Mouse (Mus musculus): ENCODE results near the gene Cxcl12. TPM values are rescaled to one million over a fixed set of nuclear protein-coding genes. Genes with fewer than 3 reads are reported as not detected.

Cxcl12 gene
- total RNA-seq (2021): 100 to 1,000 TPM in 1 of 2 experiments, 10 to 100 TPM in 1; 99.5 to 115 TPM

DNA sequence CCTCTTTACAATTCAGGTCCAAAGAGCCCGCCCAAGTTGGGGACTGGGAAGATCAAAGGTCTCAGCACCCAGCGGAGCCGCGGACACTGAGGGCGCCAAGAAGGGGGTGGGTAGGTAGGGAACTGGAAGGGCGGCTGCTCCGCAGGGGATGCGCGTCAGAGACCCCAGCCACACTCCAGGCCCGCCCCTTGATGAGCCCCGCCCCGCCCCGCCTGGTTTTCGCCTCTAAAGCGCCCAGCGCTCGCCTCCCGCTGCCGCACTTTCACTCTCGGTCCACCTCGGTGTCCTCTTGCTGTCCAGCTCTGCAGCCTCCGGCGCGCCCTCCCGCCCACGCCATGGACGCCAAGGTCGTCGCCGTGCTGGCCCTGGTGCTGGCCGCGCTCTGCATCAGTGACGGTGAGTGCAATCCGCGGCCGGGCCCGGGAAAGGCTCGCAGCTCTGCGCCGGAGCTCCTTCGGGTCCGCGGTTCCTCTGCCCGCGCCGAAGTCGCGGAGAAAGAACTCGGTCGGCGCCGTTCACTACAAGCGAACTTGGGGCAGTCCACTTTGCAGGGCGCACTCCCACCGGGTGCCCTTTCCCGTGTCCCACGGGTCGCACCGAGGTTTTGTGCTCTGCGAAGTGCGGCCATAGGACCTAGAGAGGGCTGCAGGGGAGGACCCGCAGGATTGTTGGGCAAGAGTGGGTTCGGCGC is at the start of gene Cxcl12:
TSS of gene Cxcl12 (plus strand) at position 215 of the 691 bp plus-strand sequence.
- peak; percentile 81 to 86 for DNase-seq
- intact Hi-C loops (cut with DNase I): loop anchor here (5.0 kb wide), 4 partner anchors 201 to 589 kb away; no protein-coding TSS in a partner anchor

DNA sequence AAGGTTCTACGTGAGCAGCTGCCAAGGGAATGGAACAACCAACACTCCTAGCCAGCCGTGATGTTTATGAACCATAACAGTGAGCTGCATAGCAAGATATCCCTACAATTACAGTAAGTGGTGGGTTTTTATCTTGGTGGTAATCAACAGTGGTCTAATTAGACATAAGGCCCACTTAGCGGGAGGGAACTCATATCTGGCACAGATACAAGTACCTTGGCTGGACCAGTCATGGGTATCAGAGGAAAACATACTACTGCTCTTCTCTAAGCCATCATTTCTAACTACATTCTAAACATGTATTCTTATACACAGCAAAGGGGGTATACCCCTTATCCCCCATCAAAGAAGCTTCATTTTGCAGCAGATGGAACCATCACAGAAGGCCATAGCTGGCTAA is 46.3 kb upstream of the Cxcl12 start:
- DNase-seq: no peak
- intact Hi-C loops (cut with DNase I): no loop called here

DNA sequence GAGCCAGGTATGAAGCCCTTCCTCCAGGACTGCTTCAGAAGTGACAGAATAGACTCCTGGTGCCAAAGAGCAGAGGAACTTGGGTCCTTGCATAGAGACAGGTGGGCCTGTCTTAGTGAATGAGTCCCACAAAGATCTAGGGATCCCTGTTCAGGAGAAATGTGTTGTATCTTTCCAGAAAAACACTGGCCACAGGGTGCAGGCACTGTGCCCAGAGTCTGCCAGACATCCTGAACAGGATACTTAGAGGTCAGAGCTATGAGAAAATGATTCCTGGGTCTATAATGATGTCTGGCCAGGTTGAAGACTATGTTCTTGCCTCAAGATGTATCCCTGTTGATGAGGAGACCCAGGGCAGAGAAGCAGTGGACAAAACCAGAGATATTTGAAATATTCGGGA is 42.0 kb upstream of the Cxcl12 start:
- no peak for DNase-seq
- intact Hi-C loops (cut with DNase I): no loop called here

DNA sequence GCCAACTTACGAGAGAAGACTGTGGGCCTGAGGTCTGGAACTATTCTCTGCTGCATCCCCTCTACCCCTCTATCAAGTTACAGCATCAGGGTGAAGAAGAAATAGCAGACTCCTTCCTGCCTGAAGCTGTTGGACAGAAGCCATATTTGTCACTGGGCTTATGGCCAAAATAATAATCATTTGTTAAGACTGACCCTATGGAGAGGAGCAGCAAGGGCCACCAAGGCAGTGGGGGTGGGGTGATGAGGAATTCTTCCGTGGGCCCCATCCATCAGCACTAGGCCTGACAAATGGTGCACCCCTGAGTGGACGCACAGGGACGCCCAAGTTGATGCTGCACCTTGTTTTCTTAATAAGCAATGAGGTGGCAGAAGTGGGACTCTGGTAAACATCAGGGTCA is 38.9 kb upstream of the Cxcl12 start:
- no peak for DNase-seq
- intact Hi-C loops (cut with DNase I): no loop called here

DNA sequence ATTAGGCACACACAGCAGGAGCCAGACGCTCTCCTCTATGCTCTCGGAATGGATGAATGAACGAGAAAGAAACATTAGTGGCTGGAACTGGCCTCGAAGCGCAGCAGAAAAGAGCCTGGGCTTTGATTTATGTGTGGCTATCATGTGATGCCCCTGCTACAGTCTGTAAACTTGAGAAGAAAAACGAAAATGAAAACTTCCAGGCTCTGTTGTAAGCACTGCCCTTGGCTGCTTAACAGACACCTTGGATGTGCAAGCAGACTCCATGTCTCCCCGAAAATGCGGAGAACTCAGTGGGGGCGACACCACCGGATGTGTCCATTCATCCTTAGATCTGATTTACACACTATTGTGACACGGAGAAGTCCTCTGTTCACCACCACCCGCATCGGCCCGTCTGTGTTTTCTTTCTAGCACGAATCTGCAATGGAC is 37.6 kb upstream of the Cxcl12 start:
- intact Hi-C loops (cut with DNase I): no loop called here

DNA sequence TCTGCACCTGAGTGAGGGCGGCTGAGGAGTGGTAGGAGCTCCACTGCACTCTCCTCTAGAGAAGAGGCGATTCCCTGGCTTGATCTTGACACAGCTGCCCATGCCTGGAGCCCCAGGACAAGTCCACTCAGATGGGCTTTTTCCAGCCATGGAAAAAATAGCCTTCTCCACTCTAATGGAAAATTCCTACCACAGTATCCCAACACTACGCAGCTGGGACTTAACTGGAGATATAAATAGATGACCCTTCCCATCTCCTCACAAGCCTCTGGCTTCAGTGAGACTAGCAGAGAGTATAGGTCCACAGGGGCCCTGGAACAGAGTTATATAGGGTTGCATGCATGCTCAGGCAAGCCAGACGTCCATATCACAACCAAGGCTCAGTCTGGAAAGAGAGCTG is 33.8 kb upstream of the Cxcl12 start:
- peak in 1 of 2 experiments; percentile 43 for DNase-seq
- intact Hi-C loops (cut with DNase I): no loop called here

More for the DNA sequence above, 37.6 kb upstream of the Cxcl12 start:
- DNase-seq: no peak

DNA sequence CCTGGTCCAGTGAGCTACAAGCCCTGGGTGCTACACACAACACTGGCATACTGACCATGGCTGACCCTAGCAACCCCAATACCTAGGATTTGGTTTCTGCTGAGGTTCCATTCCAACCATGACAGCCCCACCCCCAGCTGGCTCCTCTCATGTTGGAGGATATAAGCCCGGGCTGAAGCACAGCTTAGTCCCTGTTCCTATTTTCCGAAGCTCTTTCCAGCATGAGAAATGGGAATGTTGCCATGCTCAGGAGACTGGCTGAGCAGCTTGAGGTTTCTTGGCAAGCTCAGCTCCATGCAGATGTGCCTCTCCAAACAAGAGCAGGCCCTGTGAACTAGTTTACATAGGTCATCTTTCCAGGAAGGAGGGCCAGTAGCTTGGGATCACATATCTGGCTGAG is 30.6 kb upstream of the Cxcl12 start:
- intact Hi-C loops (cut with DNase I): no loop called here
- DNase-seq: peak; percentile 20 to 47

DNA sequence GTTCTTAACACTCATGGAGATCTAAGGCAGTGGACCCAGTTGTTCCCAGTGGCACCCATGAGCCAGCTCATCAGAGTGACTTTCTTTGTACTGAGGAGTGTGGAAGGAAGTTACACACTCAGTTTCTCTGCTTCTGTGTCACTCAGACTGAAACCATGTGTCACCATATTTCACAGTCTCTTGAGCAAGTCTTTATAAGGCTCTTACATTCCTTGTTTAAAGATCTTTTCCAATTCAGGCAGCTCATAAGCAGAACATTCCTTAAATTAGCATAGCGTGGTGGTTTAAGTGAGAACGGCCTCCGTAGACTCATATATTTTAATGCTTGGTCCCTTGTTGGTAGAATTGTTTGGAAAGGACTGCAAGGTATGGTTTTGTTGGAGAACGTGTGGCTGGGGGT is 27.4 kb upstream of the Cxcl12 start:
- DNase-seq: no peak
- intact Hi-C loops (cut with DNase I): no loop called here

DNA sequence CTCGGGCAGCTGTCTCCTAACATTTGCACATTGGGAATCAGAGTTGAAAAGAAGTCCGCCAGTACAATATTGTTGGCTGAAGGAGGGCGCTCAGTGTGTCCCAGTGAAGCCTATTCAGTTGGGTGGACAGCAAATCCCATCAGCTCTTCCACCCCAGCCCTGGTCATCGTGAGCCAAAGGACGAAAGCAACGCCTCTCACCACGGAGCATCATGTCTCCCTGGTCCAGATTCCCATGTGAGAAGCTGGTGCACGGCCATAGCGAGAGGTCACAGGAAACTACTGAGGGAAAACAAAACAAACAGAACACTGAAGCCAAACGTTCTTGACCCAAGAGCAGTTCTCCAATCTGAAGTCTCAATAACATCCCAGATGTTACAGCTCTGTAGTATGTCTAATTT is 21.4 kb upstream of the Cxcl12 start:
- no peak for DNase-seq
- intact Hi-C loops (cut with DNase I): no loop called here

DNA sequence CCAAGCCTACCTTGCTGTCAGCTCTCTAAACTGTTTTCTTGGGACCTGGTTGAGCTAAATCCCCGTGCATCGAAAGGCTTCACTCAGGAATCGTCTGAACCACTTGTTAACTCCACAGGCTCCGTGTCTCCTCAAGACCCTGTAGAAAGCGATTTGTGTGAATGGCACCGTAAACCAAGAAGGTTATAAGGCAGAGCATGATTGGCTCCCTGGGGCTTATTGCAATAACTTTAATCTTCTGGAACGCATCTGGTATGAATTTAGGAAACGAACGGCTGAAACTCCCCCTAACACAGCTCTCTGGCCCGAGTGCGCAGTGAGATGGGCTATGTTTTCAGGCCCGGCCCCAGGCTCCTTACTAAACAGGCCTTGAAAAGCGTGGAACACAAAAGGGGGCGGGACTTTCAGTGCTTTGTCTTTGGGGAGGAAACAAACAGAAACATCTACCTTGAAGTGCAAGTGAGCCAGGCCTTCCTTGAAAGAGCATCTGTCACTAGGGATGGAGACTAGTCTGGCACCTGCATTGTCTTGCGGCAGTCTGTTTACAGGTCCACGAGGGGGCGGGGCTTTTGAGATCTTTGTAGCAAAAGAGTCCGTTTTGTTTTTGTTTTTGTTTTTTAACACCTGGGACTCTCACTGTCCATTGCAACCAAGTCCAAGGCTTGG is 16.7 kb upstream of the Cxcl12 start:
- intact Hi-C loops (cut with DNase I): no loop called here
- no peak for DNase-seq

DNA sequence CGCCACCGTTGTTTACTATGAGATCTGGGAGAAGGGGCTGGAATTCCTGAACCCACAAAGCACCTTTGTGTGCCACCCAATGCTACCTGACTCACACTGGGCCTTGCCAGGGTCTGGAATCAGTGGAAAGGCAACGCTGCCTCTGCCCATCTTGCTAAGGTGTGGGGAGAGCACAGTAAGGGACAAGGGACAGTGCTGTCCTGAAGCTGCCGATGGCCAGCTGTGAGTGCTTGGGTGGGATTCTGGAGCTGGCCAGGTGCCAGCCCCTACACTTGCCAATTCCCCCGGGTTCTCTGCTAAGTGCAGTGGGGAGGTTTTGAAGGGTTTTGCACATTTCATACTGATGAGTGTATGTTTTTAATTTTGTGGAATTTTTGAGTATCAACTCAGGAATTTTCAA is 15.3 kb upstream of the Cxcl12 start:
- intact Hi-C loops (cut with DNase I): no loop called here
- DNase-seq: no peak

DNA sequence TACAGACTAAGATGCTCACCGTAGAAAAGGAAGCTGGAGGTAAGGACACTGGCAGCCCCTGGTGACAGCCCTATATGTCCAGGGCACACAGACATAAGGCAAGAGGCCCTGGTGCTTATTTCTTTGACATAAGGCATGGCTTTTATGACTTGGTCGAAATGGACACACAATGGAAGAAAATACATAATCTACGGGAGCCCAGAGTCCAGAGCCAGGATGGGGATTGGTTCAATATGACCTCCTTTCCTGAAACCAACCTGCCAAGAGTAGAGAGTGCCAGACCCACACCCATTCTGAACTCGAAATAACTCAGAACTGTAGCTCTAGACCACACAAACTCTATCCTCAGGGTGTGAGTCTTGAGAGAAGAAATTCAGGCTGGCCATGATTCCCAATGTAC is 11.5 kb upstream of the Cxcl12 start:
- DNase-seq: no peak
- intact Hi-C loops (cut with DNase I): no loop called here

DNA sequence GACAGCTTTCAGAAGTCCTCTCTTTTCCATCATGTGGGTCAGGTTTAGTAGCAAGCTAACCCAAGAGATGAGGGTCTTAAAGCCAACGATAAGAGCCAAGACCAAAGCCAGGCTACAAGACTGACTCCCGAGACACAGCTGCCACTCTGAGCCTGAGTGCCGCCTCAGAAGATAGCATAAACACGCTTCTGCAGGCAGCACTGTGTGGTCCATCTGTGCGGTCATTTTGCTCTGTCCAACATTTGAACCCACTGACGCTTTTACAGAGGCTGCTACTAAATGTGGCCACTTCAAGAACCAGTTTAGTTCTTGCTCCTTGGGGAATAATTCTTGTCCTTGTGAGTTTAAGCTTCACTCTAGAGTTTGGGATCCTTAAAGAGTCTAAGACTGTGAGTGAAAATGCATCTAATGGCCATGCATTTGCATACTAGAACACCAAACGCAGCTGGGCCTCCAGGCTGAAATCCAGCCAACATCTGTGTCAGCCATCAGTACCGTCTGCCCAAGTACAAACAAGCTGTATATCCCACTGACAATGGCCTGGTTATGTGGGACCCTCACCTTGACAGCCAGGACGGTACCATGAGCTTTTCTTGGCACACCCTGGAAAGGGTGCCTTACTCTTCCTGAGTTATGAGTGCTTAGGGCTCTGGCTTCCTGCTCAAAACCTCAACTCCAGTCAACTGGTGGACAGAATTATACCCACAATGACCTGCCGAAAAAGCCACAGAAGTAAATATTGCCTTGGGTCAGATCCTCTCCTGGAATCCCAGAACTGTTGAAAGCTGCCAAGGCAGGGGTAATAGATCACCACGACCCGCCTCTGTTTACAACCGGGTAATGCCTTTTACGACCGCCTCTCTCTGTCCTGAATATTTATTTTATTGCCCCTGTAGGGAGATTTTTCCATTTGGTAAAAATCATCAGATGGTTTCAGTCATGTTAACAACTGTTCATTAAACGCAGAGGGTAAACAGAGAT is 8.3 kb upstream of the Cxcl12 start:
- intact Hi-C loops (cut with DNase I): no loop called here
- no peak for DNase-seq

DNA sequence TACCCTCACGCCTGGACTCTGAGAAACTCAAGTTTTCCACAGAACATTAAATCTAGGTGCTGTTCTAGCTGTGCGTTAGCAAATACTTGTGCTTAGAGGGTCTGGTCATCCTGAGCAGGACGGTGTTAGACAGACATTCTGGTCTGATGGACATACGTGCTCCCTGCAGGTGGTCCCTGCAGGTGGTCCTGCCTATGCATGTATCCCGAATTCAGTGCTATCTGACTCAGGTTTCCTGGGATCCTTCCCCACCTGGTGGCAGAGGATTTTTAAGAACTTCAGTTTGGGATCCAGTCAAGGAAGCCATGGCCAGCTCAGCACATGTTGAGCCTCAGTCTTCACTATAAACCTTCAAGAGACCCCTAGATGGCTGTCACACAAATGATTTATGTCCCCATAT is 4.8 kb upstream of the Cxcl12 start:
- no peak for DNase-seq
- intact Hi-C loops (cut with DNase I): no loop called here

DNA sequence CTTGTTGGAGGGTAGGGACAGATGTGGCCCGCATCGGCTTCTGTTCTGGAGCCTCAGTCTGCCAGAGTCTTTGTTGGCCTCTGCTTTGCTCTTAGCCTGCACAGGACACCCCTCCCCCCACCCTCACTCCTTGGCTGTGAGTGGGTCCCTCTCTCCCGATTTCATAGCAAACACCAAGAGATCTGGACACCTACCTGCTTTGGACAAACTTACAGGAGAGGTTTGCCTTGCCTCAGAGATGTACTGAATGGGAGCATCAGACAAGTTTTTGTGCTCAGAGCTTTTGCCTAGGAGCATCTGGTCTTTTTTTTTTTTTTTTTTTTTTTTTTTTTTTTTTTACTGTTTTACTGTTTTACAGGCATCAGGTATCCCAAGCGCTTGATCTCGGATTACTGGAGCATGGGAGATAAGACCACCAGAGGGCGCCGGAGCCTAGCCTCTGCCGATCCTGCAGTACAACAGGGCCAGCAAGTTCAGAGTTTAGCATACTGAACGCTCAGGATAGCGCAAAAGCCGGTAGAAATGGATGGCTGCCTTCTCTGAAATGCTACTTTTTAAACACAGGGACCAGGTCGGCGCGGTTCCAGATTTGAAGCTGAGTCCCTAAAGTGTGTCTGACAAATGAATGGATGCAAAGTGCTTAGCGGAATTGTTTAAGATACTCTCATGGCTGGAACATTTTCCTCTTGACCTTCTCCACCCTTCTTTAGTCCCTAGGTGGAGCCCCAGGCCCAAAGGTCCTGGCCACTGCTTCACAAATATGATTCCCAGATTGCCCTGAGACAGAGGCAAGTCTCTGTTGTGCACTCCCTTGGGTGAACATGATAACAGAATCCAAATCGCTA is 1.5 kb upstream of the Cxcl12 start:
- intact Hi-C loops (cut with DNase I): loop anchor here (1.0 to 5.0 kb wide), 5 partner anchors 200 to 658 kb away; no protein-coding TSS in a partner anchor
- DNase-seq: peak; percentile 85 to 90

DNA sequence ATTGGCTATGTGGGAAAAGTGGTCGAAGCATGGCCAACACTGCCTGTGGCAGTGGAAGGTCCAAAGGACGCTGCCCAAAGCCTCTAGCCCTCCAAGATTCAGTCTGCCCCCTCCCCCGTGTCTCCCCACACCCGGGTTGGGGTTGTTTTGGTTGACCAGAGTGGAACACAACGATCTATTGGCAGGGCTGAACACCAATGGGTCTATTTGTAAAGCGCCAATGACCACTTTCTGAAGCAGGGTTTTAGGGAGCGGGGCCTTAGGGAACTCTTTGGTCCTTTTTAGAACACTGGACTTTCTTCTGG is 957 bp upstream of the Cxcl12 start:
- intact Hi-C loops (cut with DNase I): loop anchor here (5.0 kb wide), 4 partner anchors 200 to 590 kb away; no protein-coding TSS in a partner anchor
- DNase-seq: peak in 1 of 2 experiments; percentile 29

DNA sequence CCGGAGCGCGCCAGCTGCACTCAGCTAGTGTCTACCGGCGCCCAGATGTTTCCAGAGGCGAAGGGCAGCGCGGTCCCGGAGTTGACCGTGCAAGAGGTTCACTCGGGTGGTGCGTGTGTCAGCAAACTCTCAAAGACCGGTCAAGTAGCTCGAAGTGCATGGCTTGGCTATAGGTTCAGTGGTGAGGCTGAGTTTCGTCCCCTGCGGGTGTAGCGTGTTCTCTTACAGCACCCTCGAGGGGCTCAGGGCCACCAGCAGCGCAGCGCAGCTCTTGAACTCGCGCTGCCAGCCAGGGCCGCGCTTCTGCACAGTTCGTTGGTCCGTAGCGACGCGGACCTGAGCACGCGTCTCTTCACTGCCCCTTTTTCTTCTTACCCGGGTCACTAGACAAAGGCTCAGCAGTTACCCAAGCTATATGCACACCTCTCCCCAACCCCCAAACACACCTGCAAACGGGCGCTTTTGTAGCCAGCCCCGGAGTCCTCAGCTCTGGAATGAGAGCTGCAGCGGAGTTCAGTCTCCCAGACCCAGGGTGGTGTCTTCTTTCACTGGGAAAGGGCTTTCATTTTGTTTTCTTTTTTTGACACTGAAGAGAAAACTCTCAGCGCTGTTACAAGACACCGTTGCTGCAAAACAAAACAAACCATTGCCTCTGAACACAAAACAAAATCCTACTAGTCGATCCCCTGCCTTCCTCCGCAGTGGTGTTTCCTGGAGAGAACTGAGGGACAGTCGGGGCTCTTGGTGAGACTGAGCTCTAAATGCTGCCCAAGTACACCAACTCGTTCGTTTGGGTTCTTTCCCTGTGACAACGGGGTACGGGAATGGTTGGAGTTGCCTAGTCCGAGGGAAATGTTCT is 945 bp downstream of the Cxcl12 start:
- peak; percentile 43 to 52 for DNase-seq
- intact Hi-C loops (cut with DNase I): loop anchor here (5.0 kb wide), 4 partner anchors 202 to 588 kb away; no protein-coding TSS in a partner anchor

DNA sequence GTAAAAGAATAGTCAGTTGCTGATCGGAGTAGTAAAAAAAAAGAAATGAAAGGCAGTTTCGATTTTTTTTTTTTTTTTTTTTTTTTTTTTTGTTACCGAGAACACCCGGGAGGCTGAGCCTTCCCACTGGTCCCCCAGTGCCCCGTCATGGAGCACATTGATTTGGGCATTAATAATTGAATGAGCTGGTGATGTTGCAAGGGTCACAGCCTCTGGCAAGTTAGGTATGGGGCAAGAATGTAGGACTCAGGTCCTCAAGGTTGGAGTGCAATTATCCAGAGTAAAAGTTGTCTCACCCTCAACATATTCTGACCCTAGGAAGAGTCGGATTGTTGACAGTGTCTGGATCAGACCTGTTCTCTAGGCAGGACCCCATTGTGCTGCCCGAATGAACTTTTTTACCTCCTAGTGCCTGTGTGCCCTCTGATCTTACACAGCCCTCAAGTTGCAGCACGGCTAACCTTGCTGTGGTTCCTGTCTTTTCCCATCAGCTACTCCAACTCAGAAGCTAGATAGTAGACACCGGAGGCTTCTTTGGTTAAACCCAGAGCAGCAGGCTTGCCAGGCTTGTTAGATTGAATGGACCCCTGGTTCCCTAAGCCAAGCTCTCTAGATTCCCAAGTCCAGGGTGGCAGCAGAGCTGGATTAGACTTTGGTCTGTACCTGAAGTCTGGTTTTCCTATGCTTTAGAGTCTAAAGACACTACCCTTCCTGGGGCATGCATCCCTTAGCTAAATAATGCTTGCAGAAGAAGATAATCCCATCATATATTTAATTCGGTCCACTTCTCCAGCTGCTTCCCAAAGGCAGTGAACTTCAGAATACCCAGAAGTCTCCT is 1.8 kb downstream of the Cxcl12 start:
- intact Hi-C loops (cut with DNase I): loop anchor here (2.0 to 5.0 kb wide), 9 partner anchors 157 to 587 kb away; no protein-coding TSS in a partner anchor

More for the DNA sequence above, 1.8 kb downstream of the Cxcl12 start:
- DNase-seq: no peak
